Mouse (Mus musculus) gastrocnemius, postnatal 14 days (tissue): ENCODE measurements around the gene Eif4h. TPM values are rescaled to one million over a fixed set of nuclear protein-coding genes. Genes with fewer than 3 reads are reported as not detected.

Experiments
- DNase-seq: peaks from one replicate; pipeline ENCODE4 v3.0.0; 2021; ENCODE audit warnings: mixed read lengths
- intact Hi-C: fragments of 180-260 bp; cut with DNase I; formaldehyde crosslinking; loops from one replicate; pipeline ENCODE4 v1.15.1; 2025; ENCODE audit warnings: low total_unique reads
- long read RNA-seq, 2 experiments: library from polyadenylated mRNA; stranded (forward); transcript quantifications; one replicate each; pipeline ENCODE4 v2.0.0; 2021
- total RNA-seq, 2 experiments: library from RNA; stranded (reverse); gene quantifications; 2 replicates each; pipeline ENCODE4 v1.2.3; 2021

Gene Eif4h
- 100 to 1,000 TPM; 110 to 114 TPM for total RNA-seq
- long read RNA-seq, experiment 1, transcript Eif4h-205 (7 exons, 2,726 nt) = minor isoform, 54 of 234 reads
- long read RNA-seq, experiment 1, transcript Eif4h-201 (6 exons, 2,367 nt) = major isoform, 156 of 234 reads
- long read RNA-seq, experiment 1, partial matches to known transcripts = 19 of 234 reads
- long read RNA-seq, experiment 1, other reads (novel, unspliced or antisense) = 5 of 234 reads
- long read RNA-seq, experiment 2, transcript Eif4h-201 (6 exons, 2,367 nt) = major isoform, 147 of 250 reads
- long read RNA-seq, experiment 2, transcript Eif4h-205 (7 exons, 2,726 nt) = minor isoform, 82 of 250 reads
- long read RNA-seq, experiment 2, partial matches to known transcripts = 18 of 250 reads
- long read RNA-seq, experiment 2, other reads (novel, unspliced or antisense) = 3 of 250 reads

GRCm38 (mm10) chr5:134639269-134639682, at the start of gene Eif4h:
Gene Eif4h (minus strand): TSS chr5:134639490.
- intact Hi-C loops = no loop called here

GRCm38 (mm10) chr5:134688718-134689284, 49.5 kb upstream of the Eif4h start:
- DNase-seq = peak; percentile 99
- intact Hi-C loops = no loop called here

More at GRCm38 (mm10) chr5:134639269-134639682, at the start of gene Eif4h:
- peak; percentile 98 for DNase-seq

- intact Hi-C loops = no loop called here
- no peak for DNase-seq
Measured at GRCm38 (mm10) chr5:134688086-134688717, 48.9 kb upstream of the Eif4h start, which contains the start of gene Limk1. Gene Limk1 (minus strand): TSS chr5:134688598.

- DNase-seq = no peak
- intact Hi-C loops = no loop called here
Measured at GRCm38 (mm10) chr5:134687187-134687586, 47.9 kb upstream of the Eif4h start.

GRCm38 (mm10) chr5:134686541-134686940, 47.3 kb upstream of the Eif4h start:
- no peak for DNase-seq
- intact Hi-C loops = no loop called here

GRCm38 (mm10) chr5:134684398-134684797, 45.1 kb upstream of the Eif4h start:
- no peak for DNase-seq
- intact Hi-C loops = no loop called here

- intact Hi-C loops = no loop called here
- no peak for DNase-seq
Measured at GRCm38 (mm10) chr5:134683813-134684212, 44.5 kb upstream of the Eif4h start.

- intact Hi-C loops = no loop called here
- DNase-seq = peak; percentile 34
Measured at GRCm38 (mm10) chr5:134680238-134680637, 40.9 kb upstream of the Eif4h start.

GRCm38 (mm10) chr5:134678827-134679546, 39.7 kb upstream of the Eif4h start:
- intact Hi-C loops = no loop called here
- DNase-seq = peak; percentile 25

GRCm38 (mm10) chr5:134678031-134678430, 38.7 kb upstream of the Eif4h start:
- intact Hi-C loops = no loop called here
- peak; percentile 61 for DNase-seq

- intact Hi-C loops = no loop called here
- DNase-seq = no peak
Measured at GRCm38 (mm10) chr5:134677491-134677890, 38.2 kb upstream of the Eif4h start.

- DNase-seq = peak; percentile 82
- intact Hi-C loops = no loop called here
Measured at GRCm38 (mm10) chr5:134675956-134676759, 36.9 kb upstream of the Eif4h start.

- no peak for DNase-seq
- intact Hi-C loops = no loop called here
Measured at GRCm38 (mm10) chr5:134674977-134675376, 35.7 kb upstream of the Eif4h start.

- intact Hi-C loops = no loop called here
- DNase-seq = no peak
Measured at GRCm38 (mm10) chr5:134672611-134673010, 33.3 kb upstream of the Eif4h start.

- no peak for DNase-seq
- intact Hi-C loops = no loop called here
Measured at GRCm38 (mm10) chr5:134672198-134672516, 32.9 kb upstream of the Eif4h start.

- DNase-seq = no peak
- intact Hi-C loops = no loop called here
Measured at GRCm38 (mm10) chr5:134671335-134672197, 32.3 kb upstream of the Eif4h start.

GRCm38 (mm10) chr5:134669001-134669708, 29.9 kb upstream of the Eif4h start:
- DNase-seq = no peak
- intact Hi-C loops = no loop called here

GRCm38 (mm10) chr5:134668495-134668894, 29.2 kb upstream of the Eif4h start:
- DNase-seq = peak; percentile 51
- intact Hi-C loops = no loop called here
